Comparison of ENCODE assay signal across 8 mouse cellular contexts in the genomic region with DNA sequence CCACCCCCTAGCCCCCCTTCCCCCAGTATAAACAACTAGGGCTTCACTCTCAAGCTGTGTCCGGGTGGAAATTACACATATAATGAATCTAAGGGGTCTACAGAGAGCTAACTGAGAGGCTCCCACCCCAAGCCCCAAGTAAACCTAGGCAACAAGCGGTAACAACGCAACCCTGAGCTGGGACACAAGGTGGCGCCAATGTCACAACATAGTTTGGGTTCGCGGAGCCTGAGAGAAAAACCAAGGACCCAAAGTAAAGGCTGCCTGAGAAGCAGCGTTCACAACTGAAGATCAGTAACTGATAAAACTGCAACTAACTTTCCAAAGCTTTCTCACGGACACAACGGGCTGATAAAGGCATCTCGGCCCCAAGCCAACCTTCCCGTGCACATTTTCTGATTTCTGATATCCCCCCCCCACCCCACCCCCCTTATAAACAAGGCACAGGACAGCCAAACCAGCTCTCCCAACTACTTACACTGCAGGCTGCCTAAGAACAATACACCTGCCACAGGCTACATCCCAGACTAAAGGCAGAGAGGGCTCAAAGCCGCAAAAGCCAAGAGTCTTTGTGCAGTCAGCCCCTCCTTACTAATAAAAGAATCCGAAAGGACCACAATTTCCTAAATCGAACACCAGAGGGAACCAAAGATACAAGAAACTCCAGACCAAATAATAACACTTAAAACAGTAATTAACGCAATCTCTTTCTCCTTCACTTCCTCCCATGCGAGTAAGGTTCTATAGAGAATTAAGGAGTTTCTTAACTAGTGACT. TPM values are rescaled to one million over a fixed set of nuclear protein-coding genes. Genes with fewer than 3 reads are reported as not detected.
DNase-seq lines count a peak whose midpoint lies in the region; ATAC-seq lines count a peak whose summit lies in the region.

No protein-coding gene starts in this region.

- DNase-seq in WW6 (ENCODE audit: low read depth, low spot score) = peak; percentile 40
- DNase-seq in cerebellum, postnatal 25 days = peak; percentile 64 to 79
- peak; percentile 27 to 35 for DNase-seq in gastrocnemius, adult 8-10 months (ENCODE audit: low spot score in 2 of 2)
- DNase-seq in induced T-regulatory cell, adult 2 months (ENCODE audit: low read depth) = peak; percentile 63
- DNase-seq in left cerebral cortex, postnatal 10 days (ENCODE audit: extremely low spot score in 1 of 2, low spot score in 2 of 2) = peak; percentile 70 to 75
- DNase-seq in right cerebral cortex, postnatal 25 days = peak; percentile 65
- DNase-seq in yolk sac, embryonic 10.5 days (ENCODE audit: low spot score) = peak; percentile 62

- peak; percentile 98 for ATAC-seq in megakaryocyte progenitor cell, adult 5-6 weeks (replicated peaks; ENCODE audit: poor library complexity)

- intact Hi-C loops in left cerebral cortex, postnatal 10 days (cut with DNase I) = loop anchor here (2.0 to 10.0 kb wide), 3 partner anchors 103 to 831 kb away; a partner anchor contains a TSS

RNA-seq across cellular contexts. Expression of a gene that starts 36.8 kb away (rescaled TPM):
- total RNA-seq in gastrocnemius, adult 8-10 months (2022) = not detected
- not detected for total RNA-seq in left cerebral cortex, postnatal 10 days (2021)
- total RNA-seq in megakaryocyte progenitor cell, adult 5-6 weeks (2015) = not detected in 2 replicates
- total RNA-seq in megakaryocyte progenitor cell, adult 5-6 weeks (2017) = not detected in 2 replicates

Comparison
In these comparisons a context has a peak if more than half of its experiments do, and no peak if none do; other contexts are left out.
1. Peak in every context shown above with its lines: DNase-seq and ATAC-seq.